ENCODE assay signal across 25 mouse cellular contexts in the genomic region with DNA sequence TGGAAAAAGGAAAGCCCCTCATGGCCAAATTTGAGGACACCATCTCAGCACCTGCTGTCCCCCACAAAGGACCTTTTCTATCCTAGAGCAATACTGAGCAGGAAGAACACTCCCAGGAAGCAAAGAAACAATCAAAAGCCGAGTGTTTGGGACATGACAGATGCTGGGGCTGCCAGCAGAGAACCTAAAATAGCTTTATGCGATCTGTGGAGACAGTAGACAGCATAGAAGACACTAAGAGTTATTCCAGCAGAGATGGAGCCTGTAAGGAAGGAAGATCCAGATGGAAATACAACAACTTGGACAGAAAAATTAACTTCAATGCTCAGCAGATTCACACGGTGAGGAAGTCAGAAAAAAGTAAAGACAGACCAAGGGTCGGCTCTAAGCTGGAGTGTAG. TPM values are rescaled to one million over a fixed set of nuclear protein-coding genes. Genes with fewer than 3 reads are reported as not detected.
DNase-seq lines count a peak whose midpoint lies in the region; ATAC-seq and TF ChIP-seq lines count a peak whose summit lies in the region.
"Had no signal": no experiment of that assay in that cellular context is flagged by ENCODE, and none has a peak within 500 bp of the region (broad histone marks: within the 10 kb centered on the region; RNA-seq: fewer than 3 reads in every experiment).

No protein-coding gene starts in this region.

- TF ChIP-seq CTCF in left cerebral cortex, adult 2 months (IDR thresholded peaks at IDR 0.05): no peak

- H3K4me3 ChIP-seq in left cerebral cortex, adult 2 months: no peak overlapping the region
- H3K4me3 ChIP-seq: embryonic facial prominence, embryonic 10.5 days; embryonic facial prominence, embryonic 12.5 days; forebrain, embryonic 12.5 days had no signal

- ATAC-seq in frontal cortex, adult (ENCODE audit: low TSS enrichment): peak; percentile 54
- no peak for ATAC-seq in megakaryocyte, adult 5-6 weeks (ENCODE audit: poor library complexity, severe bottlenecking)
- ATAC-seq: activated CD4-positive, CD25-positive, alpha-beta regulatory T cell, adult 4 months; CD4-positive, CD25-positive, alpha-beta regulatory T cell, adult 4 months; forebrain, embryonic 14.5 days; forebrain, embryonic 16.5 days; Patski had no signal

- no peak for DNase-seq in frontal cortex, postnatal 10 days (ENCODE audit: low spot score in 2 of 2)
- DNase-seq in left cerebral cortex, adult 2 months (ENCODE audit: extremely low spot score in 1 of 2, low spot score in 2 of 2): no peak
- DNase-seq in left cerebral cortex, adult 9 months (ENCODE audit: low spot score in 2 of 2): no peak
- DNase-seq in brain, adult 2 months (ENCODE audit: low read depth, low spot score): peak; percentile 62
- peak; percentile 13 for DNase-seq in yolk sac, embryonic 10.5 days (ENCODE audit: low spot score)
- DNase-seq: adrenal gland, adult 8-10 months; adrenal gland, postnatal 14 days; adrenal gland, postnatal 36 days; B cell, adult 2 months; cerebellum, adult 11 months; cerebellum, adult 18-20 months; cerebellum, adult 9-10 months; cerebellum, postnatal 10 days; cerebellum, postnatal 25 days had no signal

- H3K27ac ChIP-seq in left cerebral cortex, adult 2 months: peak overlapping the region; percentile 34
- H3K27ac ChIP-seq: embryonic facial prominence, embryonic 10.5 days; embryonic facial prominence, embryonic 12.5 days; forebrain, embryonic 12.5 days had no signal

- intact Hi-C loops in left cerebral cortex, adult 2 months (cut with DNase I): loop anchor here (10.0 kb wide), 1 partner anchor 241 kb away; no protein-coding TSS in a partner anchor

RNA-seq across cellular contexts. Expression of a gene that starts 22.5 kb away (rescaled TPM):
- 10 to 100 TPM; 34.8 to 36.0 TPM for total RNA-seq in left cerebral cortex, adult 2 months (2021)
- total RNA-seq in megakaryocyte, adult 5-6 weeks (2015): not detected in 2 replicates
- total RNA-seq in megakaryocyte, adult 5-6 weeks (2017): not detected in 2 replicates
- total RNA-seq: CH12.LX had no signal

Comparison
In these comparisons a context has a peak if more than half of its experiments do, and no peak if none do; other contexts are left out.
1. DNase-seq: peak in brain, adult 2 months (single experiment) and yolk sac, embryonic 10.5 days (single experiment); none in frontal cortex, postnatal 10 days (0 of 2), left cerebral cortex, adult 2 months (0 of 2) and left cerebral cortex, adult 9 months (0 of 2).
2. RNA of a gene that starts 22.5 kb away (total RNA-seq): 34.8 to 36.0 TPM in left cerebral cortex, adult 2 months; not detected in megakaryocyte, adult 5-6 weeks; every median in the first group is over 10 times any median in the second.